Mouse (Mus musculus) midbrain, embryonic 11.5 days (tissue): ENCODE measurements around the gene Mri1. TPM values are rescaled to one million over a fixed set of nuclear protein-coding genes. Genes with fewer than 3 reads are reported as not detected.
"Not testable (repeated sequence)": the region's sequence is repeated elsewhere in the genome, so short reads cannot be mapped to it uniquely, and the experiment has no call there.

ENCODE experiments used
- ATAC-seq: fragments of 200-750 bp; cut with Nextera tagmentation; 2 replicates; pipeline ENCODE4 v1.8.0; 2017; ENCODE audit warnings: moderate TSS enrichment, moderate library complexity; ENCODE audit not compliant: low FRiP score
- DNase-seq: peaks from one replicate; pipeline ENCODE4 v3.0.0; 2015; ENCODE audit warnings: low spot score; ENCODE audit errors: missing footprints
- H3K27ac ChIP-seq: fragments of 300-500 bp; sonication (generic); 2 replicates; pipeline ENCODE4 v1.5.1; 2014; ENCODE audit warnings: low read depth, low read length
- H3K27me3 ChIP-seq: fragments of 300-500 bp; sonication (generic); 2 replicates; pipeline ENCODE4 v1.6.1; 2014; ENCODE audit warnings: mild to moderate bottlenecking, low read length, moderate library complexity, mixed read lengths; ENCODE audit not compliant: control insufficient read depth, insufficient read depth
- H3K36me3 ChIP-seq: fragments of 300-500 bp; sonication (generic); 2 replicates; pipeline ENCODE4 v1.6.1; 2014; ENCODE audit warnings: mild to moderate bottlenecking, low read length, moderate library complexity, mixed read lengths; ENCODE audit not compliant: control insufficient read depth, insufficient read depth
- H3K4me1 ChIP-seq: fragments of 300-500 bp; sonication (generic); 2 replicates; pipeline ENCODE4 v1.6.1; 2014; ENCODE audit warnings: low read length; ENCODE audit not compliant: control insufficient read depth, insufficient read depth
- H3K4me2 ChIP-seq: fragments of 300-500 bp; sonication (generic); 2 replicates; pipeline ENCODE4 v1.6.1; 2014; ENCODE audit warnings: mild to moderate bottlenecking, moderate library complexity
- H3K4me3 ChIP-seq: fragments of 300-500 bp; sonication (generic); 2 replicates; pipeline ENCODE4 v1.5.1; 2014; ENCODE audit warnings: low read depth, low read length
- H3K9ac ChIP-seq: fragments of 300-500 bp; sonication (generic); 2 replicates; pipeline ENCODE4 v1.6.1; 2014; ENCODE audit warnings: low read length
- H3K9me3 ChIP-seq: fragments of 300-500 bp; sonication (generic); 2 replicates; pipeline ENCODE4 v1.6.1; 2016; ENCODE audit warnings: low read length; ENCODE audit not compliant: control insufficient read depth
- WGBS: fragments of 180-500 bp; shearing (Covaris S2); extraction: QIAGEN DNeasy Blood & Tissue Kit; methylation state at CpG from one replicate; pipeline ENCODE4 v1.1.7; 2014; 5-methylcytosine and 5-hydroxymethylcytosine counted together
- polyA plus RNA-seq: library from polyadenylated mRNA; unstranded; fragments of >200 nt; fragmentation: Nextera tagmentation; extraction: Ambion mirVana; gene quantifications from 2 replicates; pipeline ENCODE4 v1.2.1, GENCODE M21; 2014

Mri1 gene
- 47.2 and 52.4 TPM in 2 replicates for polyA plus RNA-seq

GRCm38 (mm10) chr8:84256822-84257610 is at the start of gene Mri1:
Gene Mri1 (minus strand): TSS chr8:84257326.
- WGBS, result under 1% methylated on average over 64 of the region's 64 CpGs
- DNase-seq (peak; percentile 99), ATAC-seq (peak; percentile 85)
- peaks cover 27% of the 10 kb centered on the region for H3K36me3 ChIP-seq
- peak within 1 kb of the TSS; percentile 97 for H3K4me2 ChIP-seq
- H3K9ac ChIP-seq, result peak within 1 kb of the TSS; percentile 85
- H3K9me3 ChIP-seq, result no peaks in the 10 kb centered on the region
- peak within 1 kb of the TSS; percentile 62 for H3K4me3 ChIP-seq
- H3K27ac ChIP-seq, result peak within 1 kb of the TSS; percentile 66
- H3K4me1 ChIP-seq, result peaks cover 13% of the 10 kb centered on the region
- no peaks in the 10 kb centered on the region for H3K27me3 ChIP-seq

GRCm38 (mm10) chr8:84303951-84304350 is 46.8 kb upstream of the Mri1 start:
- H3K4me3 ChIP-seq, result no peak overlapping the region
- H3K27ac ChIP-seq, result no peak overlapping the region
- H3K9ac ChIP-seq, result no peak overlapping the region
- ATAC-seq (no peak), DNase-seq (no peak)
- H3K27me3 ChIP-seq, result no peaks in the 10 kb centered on the region
- H3K4me1 ChIP-seq, result no peaks in the 10 kb centered on the region
- H3K36me3 ChIP-seq, result no peaks in the 10 kb centered on the region
- no peak overlapping the region for H3K4me2 ChIP-seq
- 83% methylated on average over 2 of the region's 2 CpGs for WGBS
- no peaks in the 10 kb centered on the region for H3K9me3 ChIP-seq

GRCm38 (mm10) chr8:84297029-84297785 is 40.1 kb upstream of the Mri1 start:
- H3K9me3 ChIP-seq, result no peaks in the 10 kb centered on the region
- WGBS, result 65% methylated on average over 5 of the region's 5 CpGs
- H3K4me1 ChIP-seq, result no peaks in the 10 kb centered on the region; the same call in 1 of the 2 replicates
- no peak overlapping the region for H3K9ac ChIP-seq
- ATAC-seq (no peak), DNase-seq (no peak)
- no peak overlapping the region for H3K4me3 ChIP-seq
- H3K36me3 ChIP-seq, result no peaks in the 10 kb centered on the region
- H3K27me3 ChIP-seq, result no peaks in the 10 kb centered on the region
- no peak overlapping the region for H3K4me2 ChIP-seq
- no peak overlapping the region for H3K27ac ChIP-seq

DNA sequence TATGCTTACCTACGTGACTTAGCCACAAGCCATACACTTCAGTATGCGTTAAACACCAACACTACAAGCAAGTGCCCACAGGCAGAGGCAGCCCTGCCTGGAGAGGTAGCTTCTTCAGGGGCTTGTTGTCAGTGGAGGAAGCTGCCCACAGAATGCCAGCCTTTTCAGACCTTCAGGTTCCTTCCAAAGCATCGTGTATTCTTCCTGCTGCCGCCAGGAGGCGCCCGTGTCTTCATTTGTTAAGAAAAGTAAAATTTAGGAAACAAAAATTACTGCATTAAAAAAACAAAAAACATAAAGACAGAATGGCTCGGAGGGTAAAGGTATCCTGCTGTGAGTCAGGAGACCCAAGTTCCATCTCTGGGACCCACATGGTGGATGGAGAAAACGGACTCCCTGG is 34.6 kb upstream of the Mri1 start:
- H3K9me3 ChIP-seq, result no peaks in the 10 kb centered on the region
- H3K4me1 ChIP-seq, result no peaks in the 10 kb centered on the region
- H3K27me3 ChIP-seq, result no peaks in the 10 kb centered on the region
- DNase-seq (peak; percentile 94), ATAC-seq (no peak)
- no peaks in the 10 kb centered on the region for H3K36me3 ChIP-seq
- H3K4me2 ChIP-seq, result no peak overlapping the region
- H3K27ac ChIP-seq, result no peak overlapping the region
- no peak overlapping the region for H3K4me3 ChIP-seq
- H3K9ac ChIP-seq, result no peak overlapping the region
- WGBS, result 23% methylated on average over 8 of the region's 8 CpGs

GRCm38 (mm10) chr8:84291086-84291485 is 34.0 kb upstream of the Mri1 start:
- H3K4me1 ChIP-seq, result no peaks in the 10 kb centered on the region
- H3K27me3 ChIP-seq, result no peaks in the 10 kb centered on the region
- H3K9ac ChIP-seq, result no peak overlapping the region
- no peak overlapping the region for H3K4me2 ChIP-seq
- no peak overlapping the region for H3K4me3 ChIP-seq
- WGBS, result 67% methylated on average over 5 of the region's 5 CpGs
- ATAC-seq, result no peak
- peak; percentile 70 for DNase-seq
- no peak overlapping the region for H3K27ac ChIP-seq
- H3K9me3 ChIP-seq, result no peaks in the 10 kb centered on the region
- H3K36me3 ChIP-seq, result no peaks in the 10 kb centered on the region

GRCm38 (mm10) chr8:84288892-84289291 is 31.8 kb upstream of the Mri1 start:
- no peak overlapping the region for H3K9ac ChIP-seq
- no peaks in the 10 kb centered on the region for H3K4me1 ChIP-seq
- H3K4me2 ChIP-seq, result no peak overlapping the region
- H3K27me3 ChIP-seq, result no peaks in the 10 kb centered on the region
- WGBS, result 57% methylated on average over 2 of the region's 2 CpGs
- ATAC-seq (no peak), DNase-seq (peak; percentile 90)
- H3K4me3 ChIP-seq, result no peak overlapping the region
- H3K27ac ChIP-seq, result no peak overlapping the region
- H3K36me3 ChIP-seq, result no peaks in the 10 kb centered on the region
- no peaks in the 10 kb centered on the region for H3K9me3 ChIP-seq

DNA sequence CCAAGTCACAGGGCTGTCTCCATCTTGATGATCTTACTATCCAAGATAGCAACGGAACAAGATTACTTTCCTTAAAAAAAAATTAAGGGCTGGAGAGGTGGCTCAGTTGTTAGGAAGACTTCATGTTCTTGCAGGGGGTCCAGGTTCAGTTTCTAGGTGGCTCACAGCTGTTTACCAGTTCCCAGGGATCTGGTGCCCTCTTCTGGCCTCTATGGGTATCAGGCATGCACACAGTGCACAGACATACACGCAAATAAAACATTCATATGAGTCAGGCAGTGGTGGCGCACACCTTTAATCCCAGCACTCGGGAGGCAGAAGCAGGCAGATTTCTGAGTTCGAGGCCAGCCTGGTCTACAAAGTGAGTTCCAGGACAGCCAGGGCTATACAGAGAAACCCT is 28.5 kb upstream of the Mri1 start:
- not testable (repeated sequence) for H3K36me3 ChIP-seq, H3K9ac ChIP-seq, H3K4me1 ChIP-seq, ATAC-seq, H3K27me3 ChIP-seq, H3K9me3 ChIP-seq, H3K4me3 ChIP-seq, H3K4me2 ChIP-seq, DNase-seq, H3K27ac ChIP-seq
- 51% methylated on average over 5 of the region's 5 CpGs for WGBS

- Histone ChIP-seq H3K4me2 (no peak overlapping the region), H3K27ac (no peak overlapping the region), H3K4me1 (no peaks in the 10 kb centered on the region), H3K27me3 (no peaks in the 10 kb centered on the region), H3K9me3 (no peaks in the 10 kb centered on the region), H3K9ac (no peak overlapping the region), H3K36me3 (no peaks in the 10 kb centered on the region), H3K4me3 (no peak overlapping the region)
- DNase-seq, result no peak
- 52% methylated on average over 9 of the region's 9 CpGs for WGBS
- no peak for ATAC-seq
These were observed 27.5 kb upstream of the Mri1 start for GRCm38 (mm10) chr8:84284608-84285063.

DNA sequence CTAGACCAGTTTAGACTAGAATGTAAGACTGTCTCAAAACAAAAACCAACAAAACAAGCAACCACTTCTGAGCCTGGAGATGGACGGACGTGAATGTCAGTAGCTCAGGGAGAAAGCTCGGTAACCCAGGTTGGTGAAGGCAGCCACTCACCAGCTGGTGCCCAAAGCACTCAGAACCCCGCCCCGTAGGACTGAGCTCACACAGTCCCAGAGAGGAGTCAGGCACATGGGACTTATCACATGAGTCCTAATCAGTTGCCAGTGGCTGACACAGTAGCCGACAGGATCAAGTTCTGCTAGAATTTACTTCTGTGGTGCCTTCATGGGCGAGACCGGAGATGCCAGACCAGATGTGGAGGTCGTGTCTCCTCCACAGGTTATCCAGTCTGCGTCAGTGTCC is 23.7 kb upstream of the Mri1 start:
- ATAC-seq (no peak), DNase-seq (no peak)
- 76% methylated on average over 10 of the region's 10 CpGs for WGBS
- no peak overlapping the region for H3K4me2 ChIP-seq
- no peaks in the 10 kb centered on the region for H3K9me3 ChIP-seq
- H3K27ac ChIP-seq, result no peak overlapping the region
- no peak overlapping the region for H3K9ac ChIP-seq
- H3K36me3 ChIP-seq, result no peaks in the 10 kb centered on the region
- H3K4me1 ChIP-seq, result no peaks in the 10 kb centered on the region
- no peaks in the 10 kb centered on the region for H3K27me3 ChIP-seq
- no peak overlapping the region for H3K4me3 ChIP-seq
